Mouse (Mus musculus): Measurements from ENCODE around the gene Cap2. TPM values are rescaled to one million over a fixed set of nuclear protein-coding genes. Genes with fewer than 3 reads are reported as not detected.

Gene Cap2
- polyA plus RNA-seq, 1 experiment = not detected

GRCm38 (mm10) chr13:46572648-46573163 lies 71.1 kb downstream of the Cap2 start:
- no peak for TF ChIP-seq GATA1 (IDR thresholded peaks at IDR 0.05; ENCODE audit: low read length)

- TF ChIP-seq GATA1 (IDR thresholded peaks at IDR 0.05; ENCODE audit: low read length) = no peak
Measured at GRCm38 (mm10) chr13:46574201-46574600, 72.6 kb downstream of the Cap2 start.

GRCm38 (mm10) chr13:46574707-46575106 lies 73.1 kb downstream of the Cap2 start:
- no peak for TF ChIP-seq GATA1 (IDR thresholded peaks at IDR 0.05; ENCODE audit: low read length)

- TF ChIP-seq GATA1 (IDR thresholded peaks at IDR 0.05; ENCODE audit: low read length) = no peak
Measured at GRCm38 (mm10) chr13:46584860-46585259, 83.2 kb downstream of the Cap2 start.

- TF ChIP-seq GATA1 (IDR thresholded peaks at IDR 0.05; ENCODE audit: low read length) = no peak
Measured at GRCm38 (mm10) chr13:46587717-46588289, 86.2 kb downstream of the Cap2 start.

GRCm38 (mm10) chr13:46588606-46589005 lies 87.0 kb downstream of the Cap2 start:
- TF ChIP-seq GATA1 (IDR thresholded peaks at IDR 0.05; ENCODE audit: low read length) = no peak

- TF ChIP-seq GATA1 (IDR thresholded peaks at IDR 0.05; ENCODE audit: low read length) = no peak
Measured at GRCm38 (mm10) chr13:46590885-46591284, 89.2 kb downstream of the Cap2 start.

- TF ChIP-seq GATA1 (IDR thresholded peaks at IDR 0.05; ENCODE audit: low read length) = no peak
Measured at GRCm38 (mm10) chr13:46600694-46601093, 99.0 kb downstream of the Cap2 start.

GRCm38 (mm10) chr13:46601386-46601785 lies 99.7 kb downstream of the Cap2 start:
- TF ChIP-seq GATA1 (IDR thresholded peaks at IDR 0.05; ENCODE audit: low read length) = no peak

GRCm38 (mm10) chr13:46602674-46603073 lies 101.0 kb downstream of the Cap2 start:
- TF ChIP-seq GATA1 (IDR thresholded peaks at IDR 0.05; ENCODE audit: low read length) = no peak

GRCm38 (mm10) chr13:46611033-46611432 lies 109.4 kb downstream of the Cap2 start:
- no peak for TF ChIP-seq GATA1 (IDR thresholded peaks at IDR 0.05; ENCODE audit: low read length)

GRCm38 (mm10) chr13:46613694-46614272 lies 112.1 kb downstream of the Cap2 start:
- TF ChIP-seq GATA1 (IDR thresholded peaks at IDR 0.05; ENCODE audit: low read length) = no peak

GRCm38 (mm10) chr13:46616673-46617362 lies 115.2 kb downstream of the Cap2 start:
- no peak for TF ChIP-seq GATA1 (IDR thresholded peaks at IDR 0.05; ENCODE audit: low read length)

- no peak for TF ChIP-seq GATA1 (IDR thresholded peaks at IDR 0.05; ENCODE audit: low read length)
Measured at GRCm38 (mm10) chr13:46619633-46620032, 118.0 kb downstream of the Cap2 start.

- TF ChIP-seq GATA1 (IDR thresholded peaks at IDR 0.05; ENCODE audit: low read length) = no peak
Measured at GRCm38 (mm10) chr13:46620964-46621757, 119.5 kb downstream of the Cap2 start.

- TF ChIP-seq GATA1 (IDR thresholded peaks at IDR 0.05; ENCODE audit: low read length) = no peak
Measured at GRCm38 (mm10) chr13:46626608-46627007, 125.0 kb downstream of the Cap2 start.
